Comparison of ENCODE assay signal across 8 mouse cellular contexts in genomic region chr7:133088411-133088810, GRCm38 (mm10). TPM values are rescaled to one million over a fixed set of nuclear protein-coding genes. Genes with fewer than 3 reads are reported as not detected.
A peak's percentile ranks its signal among the peaks of the same experiment; 100 is the strongest.
DNase-seq lines count a peak whose midpoint lies in the region; ATAC-seq lines count a peak whose summit lies in the region.

No protein-coding gene starts in this region.

- peak overlapping the region; percentile 88 for H3K27ac ChIP-seq in heart, embryonic 12.5 days (ENCODE audit: poor library complexity, severe bottlenecking)
- H3K27ac ChIP-seq in kidney, embryonic 16.5 days (ENCODE audit: low read length) = peak overlapping the region; percentile 47
- peak overlapping the region; percentile 88 for H3K27ac ChIP-seq in stomach, embryonic 16.5 days (ENCODE audit: low read length)

- 62% methylated on average over 4 of the region's 4 CpGs for WGBS in heart, embryonic 12.5 days
- WGBS in kidney, embryonic 16.5 days = 53% methylated on average over 4 of the region's 4 CpGs
- WGBS in stomach, embryonic 16.5 days = 52% methylated on average over 4 of the region's 4 CpGs

- H3K27me3 ChIP-seq in heart, embryonic 12.5 days (replicated peaks) = no peaks in the 10 kb centered on the region
- no peaks in the 10 kb centered on the region for H3K27me3 ChIP-seq in kidney, embryonic 16.5 days (ENCODE audit: insufficient read depth, low read length)
- H3K27me3 ChIP-seq in stomach, embryonic 16.5 days (ENCODE audit: control insufficient read depth, insufficient read depth, low read length) = no peaks in the 10 kb centered on the region

- ATAC-seq in heart, embryonic 12.5 days (ENCODE audit: insufficient number of reproducible peaks, low FRiP score) = no peak
- no peak for ATAC-seq in kidney, embryonic 16.5 days (ENCODE audit: low FRiP score, low TSS enrichment)
- no peak for ATAC-seq in stomach, embryonic 16.5 days (ENCODE audit: insufficient read depth, low FRiP score)

- H3K9me3 ChIP-seq in heart, embryonic 12.5 days (replicated peaks) = no peaks in the 10 kb centered on the region
- H3K9me3 ChIP-seq in kidney, embryonic 16.5 days (ENCODE audit: low read length) = no peaks in the 10 kb centered on the region
- no peaks in the 10 kb centered on the region for H3K9me3 ChIP-seq in stomach, embryonic 16.5 days (replicated peaks; ENCODE audit: control insufficient read depth, low read length)

- DNase-seq in heart, adult 18-20 months = no peak
- DNase-seq in retina, postnatal 1 day = peak; percentile 57
- DNase-seq in retina, embryonic 14.5 days (ENCODE audit: low spot score) = no peak
- no peak for DNase-seq in gastrocnemius, adult 8-10 months (ENCODE audit: low spot score in 2 of 2)
- DNase-seq in cerebellum, postnatal 36 days = no peak

- H3K4me3 ChIP-seq in heart, embryonic 12.5 days = no peak overlapping the region
- no peak overlapping the region for H3K4me3 ChIP-seq in kidney, embryonic 16.5 days (ENCODE audit: low read length)
- no peak overlapping the region for H3K4me3 ChIP-seq in stomach, embryonic 16.5 days (replicated peaks; ENCODE audit: low read length)

- peak overlapping the region; percentile 60 for H3K9ac ChIP-seq in heart, embryonic 12.5 days
- no peak overlapping the region; the same call in 1 of the 2 replicates for H3K9ac ChIP-seq in kidney, embryonic 16.5 days (replicated peaks; ENCODE audit: low read length)
- peak overlapping the region; percentile 47; the same call in 1 of the 2 replicates for H3K9ac ChIP-seq in stomach, embryonic 16.5 days (ENCODE audit: low read length)

- peaks cover 6% of the 10 kb centered on the region for H3K36me3 ChIP-seq in heart, embryonic 12.5 days
- H3K36me3 ChIP-seq in kidney, embryonic 16.5 days (ENCODE audit: insufficient read depth, low read length) = 0 out of 2 replicates have a peak, but pooled peaks cover 4% of the 10 kb centered on the region
- no peaks in the 10 kb centered on the region for H3K36me3 ChIP-seq in stomach, embryonic 16.5 days (ENCODE audit: control insufficient read depth, insufficient read depth, low read length)

- peak overlapping the region; percentile 59 for H3K4me2 ChIP-seq in heart, embryonic 12.5 days
- peak overlapping the region; percentile 3; the same call in 1 of the 2 replicates for H3K4me2 ChIP-seq in kidney, embryonic 16.5 days (replicated peaks; ENCODE audit: low read depth, low read length)
- peak overlapping the region; percentile 42 for H3K4me2 ChIP-seq in stomach, embryonic 16.5 days (ENCODE audit: low read depth, low read length)

- H3K4me1 ChIP-seq in heart, embryonic 12.5 days (replicated peaks) = peaks cover 64% of the 10 kb centered on the region
- H3K4me1 ChIP-seq in kidney, embryonic 16.5 days (ENCODE audit: insufficient read depth, low read length) = peaks cover 23% of the 10 kb centered on the region
- peaks cover 23% of the 10 kb centered on the region for H3K4me1 ChIP-seq in stomach, embryonic 16.5 days (ENCODE audit: control insufficient read depth, insufficient read depth, low read length)

RNA-seq across cellular contexts. Expression of gene Fgfr2, which starts 34.7 kb away (rescaled TPM):
- 33.6 and 34.1 TPM in 2 replicates for polyA plus RNA-seq in heart, embryonic 12.5 days (2016; fragmentation: Nextera tagmentation; extraction: Ambion mirVana)
- total RNA-seq in heart, adult 18-20 months (2021) = 1 to 10 TPM; 1.3 to 2.6 TPM
- polyA plus RNA-seq in kidney, embryonic 16.5 days (2015; fragmentation: Nextera tagmentation; extraction: Ambion mirVana) = 115 and 118 TPM in 2 replicates
- polyA plus RNA-seq in stomach, embryonic 16.5 days (2015; fragmentation: Nextera tagmentation; extraction: Ambion mirVana) = 93.4 and 113 TPM in 2 replicates
- total RNA-seq in gastrocnemius, adult 8-10 months (2022) = 1 to 10 TPM in 1 of 4 experiments, under 1 TPM in 3; 0.17 to 1.3 (median 0.62) TPM

RNA-seq across cellular contexts. Expression of gene Ctbp2, which starts 35.7 kb away (rescaled TPM):
- 60.6 and 66.2 TPM in 2 replicates for polyA plus RNA-seq in heart, embryonic 12.5 days (2016; fragmentation: Nextera tagmentation; extraction: Ambion mirVana)
- 10 to 100 TPM; 24.4 to 30.6 TPM for total RNA-seq in heart, adult 18-20 months (2021)
- 121 and 123 TPM in 2 replicates for polyA plus RNA-seq in kidney, embryonic 16.5 days (2015; fragmentation: Nextera tagmentation; extraction: Ambion mirVana)
- 72.6 and 79.3 TPM in 2 replicates for polyA plus RNA-seq in stomach, embryonic 16.5 days (2015; fragmentation: Nextera tagmentation; extraction: Ambion mirVana)
- 10 to 100 TPM; 15.9 to 19.6 (median 18.1) TPM for total RNA-seq in gastrocnemius, adult 8-10 months (2022)

Comparison
In these comparisons a context has a peak if more than half of its experiments do, and no peak if none do; other contexts are left out.
1. H3K4me2 ChIP-seq: peak in every context shown above with its lines; median percentile 59 in heart, embryonic 12.5 days; 42 in stomach, embryonic 16.5 days; 3 in kidney, embryonic 16.5 days.